Mouse (Mus musculus): ENCODE measurements around the gene Slc16a6.

DNA sequence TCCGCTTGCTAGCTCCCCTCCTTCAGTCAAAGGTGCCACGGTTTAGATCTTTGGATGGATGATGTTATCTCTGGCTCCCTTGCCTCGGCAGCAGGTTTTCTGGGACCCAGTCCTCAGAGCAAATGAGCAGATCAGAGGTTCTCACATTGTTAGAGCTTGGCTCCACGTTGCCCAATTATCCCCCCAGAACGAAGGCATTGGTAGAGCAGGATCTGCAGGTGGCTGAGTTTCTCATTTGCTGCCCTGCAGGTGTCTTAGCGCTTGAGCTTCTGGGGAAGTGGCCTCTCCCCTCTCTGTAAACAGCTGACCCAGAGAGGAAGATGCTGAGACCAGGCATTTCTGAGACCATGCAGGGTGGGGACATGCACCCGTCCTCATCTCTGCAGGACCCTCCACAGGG is 47.6 kb upstream of the Slc16a6 start:
- TF ChIP-seq POLR2A (IDR thresholded peaks at IDR 0.05; ENCODE audit: insufficient read length, low read depth) (no peak), USF1 (IDR thresholded peaks at IDR 0.05; ENCODE audit: low read depth) (no peak), MAX (IDR thresholded peaks at IDR 0.05; ENCODE audit: low read depth) (no peak), SRF (IDR thresholded peaks at IDR 0.05; ENCODE audit: control insufficient read depth, insufficient read length, low read depth) (no peak), TCF12 (IDR thresholded peaks at IDR 0.05; ENCODE audit: insufficient read depth, poor library complexity, severe bottlenecking) (no peak), POLR2AphosphoS2 (IDR thresholded peaks at IDR 0.05; ENCODE audit: insufficient read length, low read depth) (no peak)

All from myocyte (in vitro differentiated cells).